ENCODE assay signal across 15 mouse cellular contexts in genomic region chr8:121136856-121137255, GRCm38 (mm10). TPM values are rescaled to one million over a fixed set of nuclear protein-coding genes. Genes with fewer than 3 reads are reported as not detected.
"Had no signal": no experiment of that assay in that cellular context is flagged by ENCODE, and none has a peak within 500 bp of the region (broad histone marks: within the 10 kb centered on the region; RNA-seq: fewer than 3 reads in every experiment).

No protein-coding gene starts in this region.

- H3K9me3 ChIP-seq: liver, embryonic 15.5 days had no signal

- H3K4me1 ChIP-seq: limb, embryonic 12.5 days; liver, embryonic 15.5 days; midbrain, embryonic 13.5 days had no signal

- H3K4me2 ChIP-seq: limb, embryonic 12.5 days; liver, embryonic 15.5 days; midbrain, embryonic 13.5 days had no signal

- H3K36me3 ChIP-seq: limb, embryonic 12.5 days; liver, embryonic 15.5 days; midbrain, embryonic 13.5 days had no signal

- H3K4me3 ChIP-seq: limb, embryonic 12.5 days; liver, embryonic 15.5 days; midbrain, embryonic 13.5 days had no signal

- H3K27ac ChIP-seq: limb, embryonic 12.5 days; liver, embryonic 15.5 days; macrophage; midbrain, embryonic 13.5 days had no signal

- ATAC-seq: intestine, embryonic 16.5 days; midbrain, embryonic 13.5 days had no signal

- H3K9ac ChIP-seq: limb, embryonic 12.5 days; liver, embryonic 15.5 days; midbrain, embryonic 13.5 days had no signal

- DNase-seq: kidney, adult 8-10 months; kidney, postnatal 4 days; lung, adult 2 months; lung, postnatal 14 days; right cerebral cortex, postnatal 14 days; thymus, postnatal 4 days had no signal

RNA-seq across cellular contexts. Expression of gene Foxl1, which starts 9.1 kb away (rescaled TPM):
- total RNA-seq: layer of hippocampus, postnatal 25 days; liver, adult 2 months had no signal
- polyA plus RNA-seq: liver, adult 2 months; macrophage; neural tube, embryonic 14.5 days; spleen, adult 2 months had no signal

RNA-seq across cellular contexts. Expression of gene Foxc2, which starts 20.9 kb away (rescaled TPM):
- total RNA-seq: liver, adult 2 months had no signal
- polyA plus RNA-seq: liver, embryonic 15.5 days; macrophage had no signal
